Mouse (Mus musculus) spleen, embryonic (tissue): ENCODE data around the gene Ak1.

Experiments
- CTCF ChIA-PET: fragments of 350-600 bp; sonication (Branson Sonifier 250); formaldehyde crosslinking; loops from one replicate; lab custom pipeline; 2022; lab: Charles Lee

Ak1 gene

GRCm38 (mm10) chr2:32647366-32647765, 25.8 kb downstream of the Ak1 start:
- CTCF ChIA-PET = interaction anchor here (0.6 kb wide), 1 partner anchor 18 kb away, joined by 3 read pairs; no protein-coding TSS in a partner anchor

DNA sequence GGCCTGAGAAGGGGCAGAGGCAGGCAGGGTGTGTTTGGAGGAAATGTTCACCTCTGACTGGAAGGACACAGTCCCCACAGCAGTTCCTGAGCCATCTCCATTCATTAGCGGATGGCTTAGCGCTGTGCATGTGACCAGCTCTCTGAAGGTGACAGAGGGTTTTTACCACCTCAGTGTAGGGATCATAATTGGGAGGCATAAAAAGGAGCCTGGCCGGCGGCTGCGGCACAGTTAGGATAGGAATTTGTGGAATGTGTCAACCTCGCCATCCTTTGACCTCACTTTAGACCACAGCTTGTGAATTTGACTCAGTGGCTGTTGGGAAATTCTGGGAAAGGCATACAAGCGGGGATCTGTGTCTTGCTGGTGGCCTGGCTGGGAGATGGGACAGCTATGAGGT, 32.2 kb downstream of the Ak1 start:
- CTCF ChIA-PET = no interaction called here

GRCm38 (mm10) chr2:32654743-32655393, 33.3 kb downstream of the Ak1 start:
- CTCF ChIA-PET = interaction anchor here (0.5 kb wide), 1 partner anchor 229 kb away, joined by 7 read pairs; no protein-coding TSS in a partner anchor

DNA sequence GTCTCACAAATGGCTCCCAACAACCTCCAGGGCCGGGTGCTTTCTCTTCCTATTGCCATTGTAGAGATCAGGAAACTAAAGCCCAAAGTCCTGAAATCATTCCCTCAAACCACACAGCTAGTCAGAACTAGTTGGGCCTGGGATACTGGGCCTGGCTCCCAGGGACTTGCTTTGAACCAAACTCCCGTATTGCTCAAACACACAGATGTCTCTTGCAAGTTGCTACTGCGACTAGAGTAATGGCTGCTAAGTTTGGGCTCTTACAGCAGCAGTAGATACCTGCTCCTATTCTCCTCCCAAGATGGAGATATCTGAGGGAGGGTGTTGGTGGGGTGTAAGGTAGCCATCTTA, 33.8 kb downstream of the Ak1 start:
- CTCF ChIA-PET = no interaction called here

DNA sequence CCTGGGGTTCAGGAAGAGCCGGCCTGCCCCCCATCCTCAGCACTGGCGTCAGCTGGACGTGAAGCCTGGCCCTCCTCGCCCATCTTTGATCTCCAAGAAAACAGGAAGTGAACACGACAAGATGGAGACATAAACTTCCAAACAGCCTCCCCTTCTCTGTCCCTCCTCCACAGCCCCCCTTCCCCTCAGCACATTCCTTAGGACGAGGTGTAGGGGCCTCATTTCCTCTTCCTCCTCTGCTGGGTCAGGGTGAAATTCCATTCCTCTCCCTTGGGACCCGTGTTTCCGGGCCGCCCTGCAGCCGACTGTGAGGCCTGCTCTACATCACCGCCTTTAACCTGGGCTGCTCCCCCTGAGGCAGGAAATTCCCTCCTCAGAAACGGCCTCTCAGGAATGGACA, 34.3 kb downstream of the Ak1 start:
- CTCF ChIA-PET = no interaction called here

DNA sequence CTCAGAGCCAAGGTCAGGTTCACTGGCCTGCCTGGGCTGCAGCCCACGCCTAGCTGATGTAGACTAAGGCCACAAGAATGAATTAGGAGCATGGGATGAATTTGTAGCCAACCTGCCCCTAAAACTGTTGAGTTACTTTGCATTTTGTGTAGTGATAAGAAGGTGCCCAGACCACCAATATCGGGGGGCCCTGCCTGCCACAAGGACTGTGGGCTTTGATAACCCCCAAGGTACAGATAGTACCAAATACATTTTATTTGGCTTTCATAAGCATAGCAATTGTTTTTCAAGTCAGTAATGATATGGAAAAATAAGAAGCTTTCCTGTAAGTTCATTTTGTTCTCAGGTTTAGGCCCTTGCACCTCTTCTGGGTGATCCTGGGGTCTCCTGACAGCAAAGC, 37.3 kb downstream of the Ak1 start:
- CTCF ChIA-PET = no interaction called here

- CTCF ChIA-PET = no interaction called here
These were observed 40.0 kb downstream of the Ak1 start for GRCm38 (mm10) chr2:32661509-32662107.

DNA sequence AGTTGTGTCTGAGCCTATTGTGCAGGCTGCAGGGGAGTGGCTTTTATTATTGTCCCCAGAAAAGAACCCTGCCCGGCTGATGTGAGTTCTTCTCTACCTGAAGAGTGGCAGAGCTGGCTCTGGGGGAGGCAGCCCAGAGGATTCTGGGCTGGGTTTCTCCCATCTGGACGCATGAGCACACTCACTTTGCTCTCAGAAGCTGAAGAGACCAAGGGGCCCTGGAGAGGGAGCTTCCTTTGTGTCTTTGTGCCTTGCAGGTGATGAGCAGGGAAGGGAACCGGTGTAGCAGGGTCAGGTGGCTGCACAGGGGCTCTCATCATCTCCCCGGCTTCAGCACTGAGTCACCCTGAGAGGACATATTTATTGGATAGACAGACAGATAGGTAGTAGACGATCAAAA, 40.7 kb downstream of the Ak1 start:
- CTCF ChIA-PET = no interaction called here

DNA sequence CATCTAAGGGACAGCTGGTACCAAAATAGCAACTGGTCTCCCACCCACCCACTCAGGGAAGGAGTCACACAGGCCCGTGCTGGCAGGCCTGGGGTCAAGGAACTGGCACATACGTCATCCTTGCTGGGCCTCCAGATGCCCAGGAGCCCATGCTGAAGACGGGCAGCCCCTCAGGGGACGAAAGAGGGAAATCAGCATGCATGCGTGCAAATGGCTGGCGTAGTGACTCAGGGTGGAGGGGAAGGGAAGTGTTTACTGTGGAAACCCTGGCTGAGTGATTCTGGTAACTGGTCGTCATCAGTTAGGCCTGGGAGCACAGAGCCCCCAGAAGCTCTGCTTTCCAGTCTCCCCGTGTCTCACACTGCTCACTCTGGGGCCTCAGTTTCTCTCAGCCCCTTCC, 43.8 kb downstream of the Ak1 start:
- CTCF ChIA-PET = no interaction called here

DNA sequence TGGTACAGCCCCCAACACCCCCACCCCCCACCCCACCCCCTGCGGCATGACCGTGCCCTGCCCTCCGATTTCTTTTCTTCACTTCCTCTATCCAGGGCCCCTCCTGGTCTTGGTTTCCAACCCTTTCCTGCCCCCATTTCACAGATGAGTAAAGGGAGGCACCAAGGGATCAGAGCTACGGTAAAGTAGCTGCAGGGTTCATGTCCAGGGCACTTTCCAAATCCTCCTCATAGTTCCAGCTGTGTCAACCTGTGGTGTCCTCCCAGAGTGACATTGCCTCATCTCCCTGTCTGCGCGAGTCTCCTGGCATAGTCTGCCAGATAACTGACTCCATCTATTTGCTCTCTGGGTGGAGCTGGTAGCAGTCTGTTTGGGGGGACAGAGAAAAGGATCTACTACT, 44.3 kb downstream of the Ak1 start:
- CTCF ChIA-PET = no interaction called here

GRCm38 (mm10) chr2:32667775-32668174, 46.2 kb downstream of the Ak1 start:
- CTCF ChIA-PET = no interaction called here

DNA sequence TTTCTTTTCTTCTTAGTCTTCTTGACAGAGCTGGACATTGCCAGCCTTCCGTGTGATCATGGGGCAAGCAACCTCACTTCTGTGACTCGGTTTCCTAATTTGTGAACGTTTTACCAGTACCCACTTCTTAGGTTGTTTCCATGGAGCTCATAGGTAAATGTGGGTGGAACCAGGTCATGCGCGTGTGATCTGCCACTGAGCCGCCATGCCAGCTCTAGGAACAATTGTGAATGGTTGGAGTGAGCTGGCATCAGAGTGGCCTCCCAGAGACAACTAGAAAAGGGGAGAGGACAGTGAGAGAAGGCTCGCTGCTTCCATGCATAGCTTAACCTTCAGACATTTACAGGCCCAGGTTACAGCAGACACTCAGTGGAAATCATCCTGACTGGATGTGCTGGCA, 46.6 kb downstream of the Ak1 start:
- CTCF ChIA-PET = no interaction called here

- CTCF ChIA-PET = no interaction called here
These were observed 48.3 kb downstream of the Ak1 start for GRCm38 (mm10) chr2:32669876-32670275.

- CTCF ChIA-PET = interaction anchor here (0.6 kb wide), 1 partner anchor 272 kb away, joined by 11 read pairs; no protein-coding TSS in a partner anchor
These were observed 49.6 kb downstream of the Ak1 start for GRCm38 (mm10) chr2:32671147-32671546.

- CTCF ChIA-PET = interaction anchor here (0.6 kb wide), 1 partner anchor 273 kb away, joined by 11 read pairs; no protein-coding TSS in a partner anchor
These were observed 50.5 kb downstream of the Ak1 start for GRCm38 (mm10) chr2:32671907-32672595.

GRCm38 (mm10) chr2:32673176-32673917, 51.8 kb downstream of the Ak1 start:
- CTCF ChIA-PET = no interaction called here

GRCm38 (mm10) chr2:32676821-32677220, 55.3 kb downstream of the Ak1 start:
- CTCF ChIA-PET = interaction anchor here (0.6 kb wide), 1 partner anchor 76 kb away, joined by 3 read pairs; no protein-coding TSS in a partner anchor

- CTCF ChIA-PET = no interaction called here
These were observed 56.1 kb downstream of the Ak1 start for GRCm38 (mm10) chr2:32677683-32678082.

GRCm38 (mm10) chr2:32680051-32680451, 58.5 kb downstream of the Ak1 start:
- CTCF ChIA-PET = no interaction called here

GRCm38 (mm10) chr2:32680961-32681650, 59.5 kb downstream of the Ak1 start:
- CTCF ChIA-PET = no interaction called here

DNA sequence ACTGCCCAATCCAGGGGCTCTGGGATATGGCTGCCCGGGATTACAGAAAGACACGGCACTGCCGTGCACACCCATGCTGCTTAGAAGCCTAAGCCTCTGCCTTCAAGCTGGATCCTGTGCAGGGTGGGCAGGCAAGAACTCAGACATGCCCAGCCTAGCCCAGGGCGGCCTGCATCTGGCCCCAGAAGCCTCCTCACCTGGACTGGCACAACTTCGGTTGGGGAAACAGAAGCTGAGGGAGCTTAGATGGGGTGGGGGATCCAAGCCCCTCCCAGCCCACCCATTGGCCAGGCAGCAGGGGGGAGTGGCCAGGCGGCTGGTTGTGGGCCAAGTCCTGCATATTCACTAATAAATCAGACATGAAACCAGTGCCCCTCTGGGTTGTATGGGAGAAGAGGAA, 60.2 kb downstream of the Ak1 start:
- CTCF ChIA-PET = no interaction called here
